Mouse (Mus musculus): Measurements from ENCODE around the gene Fosb.

Fosb gene

DNA sequence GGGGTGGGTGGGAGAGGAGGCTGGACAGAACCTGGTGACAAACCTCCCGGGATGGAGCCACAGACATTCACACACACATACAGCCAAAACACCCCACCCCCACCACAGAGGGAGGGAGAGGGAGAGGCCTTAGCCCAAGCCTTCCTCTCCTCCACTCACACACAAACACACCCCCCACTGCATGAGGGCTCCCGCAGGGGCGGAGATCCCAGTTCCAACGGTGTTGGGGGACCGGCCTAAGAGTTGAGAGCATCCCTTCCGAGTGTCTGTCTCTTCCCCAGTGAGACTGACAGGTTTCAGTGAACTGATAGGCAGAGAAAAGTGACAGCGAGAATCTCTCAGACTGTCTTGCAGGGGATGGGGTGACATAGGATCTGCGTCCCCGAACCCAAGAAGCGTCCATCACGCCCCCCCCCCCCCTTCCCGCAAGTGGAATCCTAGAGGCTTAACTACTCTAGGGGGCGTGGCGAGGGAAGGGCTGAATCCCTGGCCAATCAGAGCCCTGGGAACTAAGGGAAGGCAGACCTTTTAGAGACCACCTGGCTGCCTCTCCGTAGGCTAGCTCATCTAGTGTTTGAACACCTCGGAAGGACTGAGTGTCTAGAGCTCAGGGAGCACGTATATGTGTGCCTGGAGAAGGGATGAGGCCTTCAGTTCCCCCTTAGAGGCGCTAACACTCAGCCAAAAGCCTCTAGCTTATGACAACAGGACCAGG is 2.0 kb downstream of the Fosb start:
- peak; percentile 77 to 85 for DNase-seq (ENCODE audit: inconsistent age in 2 of 2, low spot score in 1 of 2)

DNA sequence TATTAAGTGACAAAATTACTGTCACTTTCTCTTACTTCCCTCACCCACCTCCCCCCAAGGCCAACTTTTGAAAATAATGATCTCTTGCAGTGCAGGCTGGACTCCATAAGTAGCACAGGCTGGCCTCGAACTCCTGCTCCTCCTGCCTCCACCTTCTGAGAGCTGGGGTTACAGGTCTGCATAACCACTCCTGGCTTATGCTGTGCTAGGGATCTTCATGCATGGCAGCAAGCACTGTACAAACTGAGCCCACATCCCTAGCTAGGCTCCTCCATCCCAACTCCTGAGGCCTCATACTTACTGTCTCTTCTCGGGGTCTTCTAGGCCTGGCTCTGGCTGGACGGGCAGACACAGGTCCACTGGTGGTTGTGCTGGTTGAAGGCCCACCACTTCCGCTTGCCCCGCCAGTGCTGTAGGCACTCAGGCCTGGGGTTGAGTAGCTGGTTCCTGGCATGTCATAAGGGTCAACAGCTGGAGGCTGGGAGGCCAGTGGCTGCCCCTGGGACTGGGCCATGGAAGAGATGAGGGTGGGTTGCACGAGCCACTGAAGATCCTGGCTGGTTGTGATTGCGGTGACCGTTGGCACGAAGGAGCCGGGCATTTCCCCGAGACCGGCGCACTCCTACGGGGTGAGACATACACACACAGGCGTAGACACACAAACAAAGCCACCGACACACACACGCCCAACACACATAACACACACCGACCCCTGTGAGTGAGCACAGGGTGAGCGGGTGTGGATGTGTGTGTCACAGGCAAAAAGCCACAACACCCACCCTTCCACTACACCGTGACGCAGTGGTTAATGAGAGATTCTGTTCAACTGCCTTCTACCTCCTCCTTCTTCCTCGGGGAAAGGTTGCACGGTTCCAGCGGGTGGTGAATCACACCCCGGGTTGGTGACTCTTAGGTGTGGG is 2.8 kb downstream of the Fosb start:
- peak in 1 of 2 experiments; percentile 61 for DNase-seq (ENCODE audit: inconsistent age in 2 of 2, low spot score in 1 of 2)

DNA sequence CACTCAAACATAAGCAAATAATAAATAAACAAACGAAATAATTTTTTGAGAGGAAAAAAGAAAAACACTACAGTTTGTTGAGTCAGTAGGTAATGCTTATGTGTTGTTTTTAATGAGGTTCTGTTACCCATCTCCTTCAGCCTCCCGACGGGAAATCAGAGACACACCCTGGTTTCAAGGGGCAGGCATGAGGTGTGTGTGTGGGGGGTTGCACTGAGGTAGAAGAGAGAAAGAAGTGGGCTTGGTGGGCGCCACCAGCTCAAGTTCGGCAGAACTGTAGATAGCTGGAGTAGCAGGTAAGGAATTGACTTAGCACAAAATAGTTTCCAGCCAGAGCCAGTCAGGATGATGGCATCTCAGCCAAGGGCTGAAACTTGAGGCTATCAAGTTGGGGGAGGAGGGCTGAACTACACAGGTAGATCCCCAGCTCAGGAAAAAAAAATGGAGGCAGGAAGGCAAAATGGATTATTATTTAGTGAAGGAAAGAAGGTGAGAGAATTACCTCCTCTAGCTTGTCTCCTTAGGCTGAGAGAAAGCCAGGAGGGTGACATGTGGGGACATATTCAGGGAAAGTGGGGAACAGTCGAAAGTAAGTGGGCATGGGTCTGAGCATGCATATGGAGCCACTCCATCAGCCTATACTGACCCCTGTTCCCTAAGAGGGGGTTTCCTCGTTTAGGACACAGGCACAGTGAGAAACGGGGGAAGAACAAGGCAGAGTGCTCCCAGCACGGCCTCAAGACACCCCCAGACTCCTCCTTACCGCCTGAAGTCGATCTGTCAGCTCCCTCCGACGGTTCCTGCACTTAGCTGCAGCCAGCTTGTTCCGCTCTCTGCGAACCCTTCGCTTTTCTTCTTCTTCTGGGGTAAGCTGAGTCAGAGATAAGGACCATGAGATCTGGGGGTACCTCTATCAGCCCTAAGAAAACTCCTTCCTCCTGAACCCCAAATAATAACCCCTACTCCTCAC is 3.8 kb downstream of the Fosb start:
- DNase-seq (ENCODE audit: inconsistent age in 2 of 2, low spot score in 1 of 2) = no peak

DNA sequence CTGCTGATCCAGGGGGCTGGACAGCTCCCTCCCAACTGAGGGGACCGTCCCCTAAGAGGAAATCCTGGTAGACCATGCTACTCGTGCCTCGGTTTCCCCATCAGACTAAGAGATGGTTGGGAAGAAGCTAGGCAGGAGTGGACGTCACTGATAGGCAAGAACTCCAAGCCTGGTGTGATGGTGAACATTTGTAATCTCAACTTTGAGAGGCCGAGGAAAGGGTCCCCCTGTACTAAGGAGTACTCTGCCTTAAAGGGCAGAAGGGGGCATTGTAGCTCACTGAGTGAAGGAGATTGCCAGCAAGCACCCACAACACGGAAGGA is 4.5 kb downstream of the Fosb start:
- no peak for DNase-seq (ENCODE audit: inconsistent age in 2 of 2, low spot score in 1 of 2)

DNA sequence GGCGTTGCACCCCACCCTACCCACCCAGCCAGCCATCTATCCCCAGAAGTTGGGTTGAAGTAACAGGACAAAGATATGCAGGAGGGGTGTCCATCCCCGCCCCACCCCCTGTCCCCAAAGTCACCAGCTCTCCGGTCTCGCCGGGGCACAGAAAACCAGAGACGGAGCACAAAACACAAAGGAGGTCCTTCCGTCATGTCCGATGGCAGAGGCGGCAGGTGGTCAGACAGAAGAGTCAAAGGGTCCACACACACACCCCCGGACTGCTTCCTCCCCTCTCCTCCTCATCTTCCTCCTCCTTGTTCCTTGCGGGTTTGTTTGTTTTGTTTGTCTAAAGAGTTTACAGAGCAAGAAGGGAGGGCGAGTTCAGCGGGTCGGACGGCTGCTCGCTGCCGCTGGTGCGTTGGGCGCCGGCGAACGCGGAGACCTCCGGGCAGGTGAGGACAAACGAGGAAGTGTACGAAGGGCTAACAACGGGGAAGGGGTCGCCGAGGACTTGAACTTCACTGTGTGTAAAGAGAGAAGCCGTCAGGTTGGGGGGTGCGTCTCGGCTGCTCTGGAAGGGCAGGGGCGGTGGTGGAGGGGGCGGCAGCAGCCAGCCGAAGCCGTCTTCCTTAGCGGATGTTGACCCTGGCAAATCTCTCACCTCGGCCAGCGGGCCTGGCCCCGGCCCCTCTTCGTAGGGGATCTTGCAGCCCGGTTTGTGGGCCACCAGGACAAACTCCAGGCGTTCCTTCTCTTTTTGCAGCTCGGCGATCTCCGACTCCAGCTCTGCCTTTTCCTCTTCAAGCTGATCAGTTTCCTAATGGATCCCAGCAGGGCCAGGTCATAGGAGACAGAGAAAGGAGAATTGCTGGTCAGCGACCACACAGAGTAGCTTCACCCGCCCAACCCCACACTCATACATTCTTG is 5.1 kb downstream of the Fosb start:
- peak in 1 of 2 experiments; percentile 34 for DNase-seq (ENCODE audit: inconsistent age in 2 of 2, low spot score in 1 of 2)

DNA sequence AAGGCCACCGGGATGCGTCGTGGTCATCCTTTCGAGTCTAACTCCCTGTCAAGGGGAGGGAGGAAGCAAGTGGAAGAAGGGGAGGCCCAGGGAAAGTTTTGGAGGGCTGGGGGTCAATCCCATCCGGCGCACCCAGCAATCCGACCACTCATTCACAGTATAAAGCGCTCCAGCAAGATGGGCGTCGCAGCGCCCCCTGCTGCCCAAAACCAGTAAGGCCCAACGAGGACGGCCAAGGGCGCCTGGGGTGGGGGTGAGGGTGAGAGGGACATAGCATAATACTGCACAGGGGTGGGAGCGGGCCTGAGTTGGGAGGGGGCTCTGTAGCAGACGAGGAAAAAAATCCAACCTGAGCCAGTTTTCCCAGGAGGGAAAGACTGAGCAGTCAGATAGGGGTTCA is 6.1 kb downstream of the Fosb start:
- peak; percentile 75 to 90 for DNase-seq (ENCODE audit: inconsistent age in 2 of 2, low spot score in 1 of 2)

DNA sequence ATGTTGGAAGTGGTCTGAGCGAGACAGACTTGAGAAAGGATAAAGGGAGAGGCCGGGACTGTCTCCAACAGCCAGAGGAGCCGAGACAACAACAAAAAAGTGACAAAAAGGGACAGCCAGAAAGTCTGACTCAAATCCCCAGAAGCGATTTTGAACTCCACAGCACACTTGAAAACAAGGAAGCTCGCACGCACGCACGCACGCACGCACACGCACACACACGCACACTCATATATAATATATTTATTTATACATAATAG is 6.9 kb downstream of the Fosb start:
- DNase-seq (ENCODE audit: inconsistent age in 2 of 2, low spot score in 1 of 2) = no peak

DNA sequence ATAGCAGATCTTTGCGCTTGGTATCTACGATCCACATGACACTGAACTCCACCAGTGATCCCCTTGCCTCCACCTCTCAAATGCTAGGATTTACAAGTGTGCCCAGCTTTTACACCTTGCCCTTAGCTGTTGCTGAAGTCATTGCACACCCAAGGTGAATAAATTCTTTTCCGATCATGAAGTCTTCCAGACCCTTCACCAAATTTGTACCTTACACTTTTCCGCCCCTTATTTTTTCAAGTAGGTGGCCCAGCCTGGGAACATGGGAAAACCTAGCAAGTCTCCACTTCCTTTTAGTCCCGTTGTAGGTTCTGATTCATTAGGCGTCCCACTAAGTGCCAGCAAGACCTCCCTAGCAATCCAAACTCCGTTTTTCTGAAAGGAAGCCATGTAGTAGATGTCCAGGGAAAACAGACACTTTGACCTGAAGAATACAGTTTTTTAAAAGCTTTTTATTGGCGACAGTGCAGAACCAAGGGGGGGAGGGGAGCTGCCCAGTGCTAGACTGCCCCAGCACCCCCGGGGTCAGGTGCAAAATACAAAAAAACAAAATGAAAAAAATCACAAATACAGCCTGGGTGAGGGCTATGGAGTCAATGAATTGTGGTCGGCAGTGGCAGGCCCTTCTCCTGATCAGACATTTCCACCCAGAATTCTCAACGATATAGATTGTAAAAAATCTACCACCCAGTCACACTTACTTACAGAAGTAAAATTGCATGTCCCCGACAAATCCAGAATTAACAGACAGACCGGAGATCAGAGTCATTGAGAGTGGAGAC is 7.4 kb downstream of the Fosb start:
- DNase-seq (ENCODE audit: inconsistent age in 2 of 2, low spot score in 1 of 2) = no peak

DNA sequence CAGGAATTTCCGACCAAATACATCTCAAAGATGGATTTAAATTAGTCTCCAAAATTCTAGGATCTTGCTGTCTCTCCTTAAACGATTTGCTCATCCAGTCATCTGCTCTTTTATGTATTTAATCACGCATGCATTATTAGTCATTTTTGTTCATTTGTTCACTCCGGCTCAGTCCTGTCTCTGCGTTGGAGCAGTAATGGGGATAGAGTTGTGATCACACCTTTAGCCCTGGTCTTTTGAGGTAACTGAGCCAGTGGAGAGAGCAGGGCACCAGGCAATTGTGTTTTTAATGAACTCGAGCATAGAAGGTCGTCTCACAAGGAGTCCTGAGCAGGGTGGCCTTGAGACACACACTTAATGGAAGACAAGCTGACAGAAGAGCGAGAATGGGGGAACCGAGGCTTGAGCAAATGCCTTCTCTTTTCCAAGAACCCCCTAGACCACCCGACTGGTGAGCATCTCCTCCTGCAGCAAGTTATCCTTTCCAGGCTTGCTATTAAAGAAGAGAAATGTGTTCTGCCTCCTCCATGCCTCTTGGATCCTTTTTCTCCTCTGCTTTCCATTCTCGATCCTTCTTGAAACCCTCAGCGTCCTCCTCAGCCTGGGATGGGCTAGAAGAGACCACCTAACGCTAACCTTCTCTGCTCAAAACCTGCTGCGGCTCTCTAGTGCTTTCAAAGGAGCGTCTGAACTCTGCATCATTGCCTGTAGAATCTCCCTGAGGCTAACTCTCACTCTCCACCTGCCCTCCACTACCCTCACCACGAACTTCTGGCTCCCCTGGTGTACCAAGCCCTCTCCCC is 8.2 kb downstream of the Fosb start:
- DNase-seq (ENCODE audit: inconsistent age in 2 of 2, low spot score in 1 of 2) = peak in 1 of 2 experiments; percentile 39

DNA sequence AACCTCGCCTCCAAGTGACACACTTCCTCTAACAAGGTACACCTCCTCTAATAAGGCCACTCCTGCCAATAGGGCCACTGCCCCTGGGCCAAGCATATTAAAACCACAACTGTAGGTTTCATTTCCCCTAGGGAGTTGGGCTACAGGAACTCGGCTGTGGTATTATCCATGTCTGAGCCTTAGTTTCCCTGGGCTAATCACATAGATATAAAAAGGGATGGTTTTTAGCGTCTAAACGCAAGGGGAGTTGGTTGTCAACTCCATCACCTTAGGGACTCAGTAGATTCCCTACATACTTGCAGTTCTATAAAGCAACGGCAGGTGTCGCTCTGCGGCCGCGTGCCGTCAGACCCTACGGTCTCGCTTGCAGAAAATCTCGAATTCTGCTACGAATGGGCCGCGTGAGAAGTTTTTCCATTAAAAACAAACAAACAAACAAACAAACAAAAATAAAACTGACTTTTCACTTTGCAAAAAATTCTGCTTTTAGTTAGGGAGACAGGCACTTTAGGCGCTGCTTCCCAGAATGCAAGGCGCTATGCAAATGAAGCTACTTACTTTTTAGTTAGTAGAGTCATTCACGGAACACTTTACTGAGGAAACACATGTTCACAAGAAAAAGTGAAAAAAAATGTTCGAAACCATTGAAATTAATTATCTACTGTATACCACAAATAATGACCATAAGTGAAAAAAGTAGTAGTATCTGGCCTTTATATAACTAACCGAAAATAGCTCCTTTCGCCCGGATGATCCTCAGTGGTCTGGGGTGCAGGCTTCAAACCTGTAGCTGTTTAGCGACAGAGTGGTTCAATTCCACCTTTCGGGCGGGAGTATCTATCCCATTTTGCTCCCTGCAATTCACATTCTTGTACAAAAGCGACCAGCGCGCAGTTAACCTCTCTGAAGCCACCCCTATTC is 9.1 kb downstream of the Fosb start:
- peak; percentile 75 to 93 for DNase-seq (ENCODE audit: inconsistent age in 2 of 2, low spot score in 1 of 2)

DNA sequence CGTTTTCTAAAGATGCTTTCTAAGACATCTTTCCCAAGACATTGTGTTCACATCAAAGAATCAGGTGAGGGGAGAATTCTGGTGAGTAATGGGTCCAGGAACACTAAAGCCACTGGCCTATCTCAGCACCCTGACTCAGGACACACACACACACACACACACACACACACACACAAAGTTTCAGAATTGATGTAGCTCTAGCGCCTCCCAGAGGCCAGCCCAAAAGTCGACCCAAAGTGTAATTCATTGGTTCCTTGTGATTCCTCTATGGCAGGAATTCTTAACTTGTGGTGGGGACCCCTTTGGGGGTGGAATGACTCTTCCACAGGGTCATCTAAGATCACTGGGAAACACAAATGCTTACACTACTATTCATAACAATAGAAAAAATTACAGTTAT is 10.7 kb downstream of the Fosb start:
- DNase-seq (ENCODE audit: inconsistent age in 2 of 2, low spot score in 1 of 2) = peak in 1 of 2 experiments; percentile 81

DNA sequence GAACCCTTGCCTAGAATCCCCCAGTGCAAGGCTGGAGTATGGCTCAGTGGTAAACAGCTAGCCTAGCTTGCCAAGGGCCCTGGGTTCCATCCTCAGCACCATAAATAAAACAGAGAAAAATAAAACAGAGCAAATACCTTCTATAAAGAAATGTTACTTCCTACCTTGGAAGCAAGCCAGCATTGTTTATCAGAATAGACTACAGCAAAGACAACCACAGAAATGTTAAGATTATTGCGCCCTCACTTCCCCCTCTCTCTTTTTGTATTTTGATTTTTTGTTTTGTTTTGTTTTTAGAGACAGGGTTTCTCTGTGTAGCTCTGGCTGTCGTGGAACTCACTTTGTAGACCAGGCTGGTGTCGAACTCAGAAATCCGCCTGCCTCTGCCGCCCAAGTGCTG is 12.1 kb downstream of the Fosb start:
- DNase-seq (ENCODE audit: inconsistent age in 2 of 2, low spot score in 1 of 2) = no peak

DNA sequence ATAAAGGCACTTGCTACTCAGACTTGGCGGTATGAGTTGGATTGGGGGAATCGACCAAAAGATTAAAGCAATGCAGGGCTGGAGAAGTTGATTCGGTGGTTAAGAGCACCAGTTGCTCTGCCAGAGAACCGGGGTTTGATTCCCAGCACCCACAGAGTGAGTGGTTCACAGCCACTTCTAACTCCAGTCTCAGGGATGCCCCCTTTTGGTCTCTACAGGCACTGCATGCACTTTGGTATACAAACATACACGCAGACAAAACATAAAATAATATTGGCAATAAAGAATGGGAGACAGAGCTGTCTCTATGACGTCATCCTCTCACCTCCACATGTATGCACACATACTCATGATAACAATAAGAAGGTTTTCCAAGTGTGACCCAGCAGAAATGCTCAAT is 12.8 kb downstream of the Fosb start:
- DNase-seq (ENCODE audit: inconsistent age in 2 of 2, low spot score in 1 of 2) = no peak

DNA sequence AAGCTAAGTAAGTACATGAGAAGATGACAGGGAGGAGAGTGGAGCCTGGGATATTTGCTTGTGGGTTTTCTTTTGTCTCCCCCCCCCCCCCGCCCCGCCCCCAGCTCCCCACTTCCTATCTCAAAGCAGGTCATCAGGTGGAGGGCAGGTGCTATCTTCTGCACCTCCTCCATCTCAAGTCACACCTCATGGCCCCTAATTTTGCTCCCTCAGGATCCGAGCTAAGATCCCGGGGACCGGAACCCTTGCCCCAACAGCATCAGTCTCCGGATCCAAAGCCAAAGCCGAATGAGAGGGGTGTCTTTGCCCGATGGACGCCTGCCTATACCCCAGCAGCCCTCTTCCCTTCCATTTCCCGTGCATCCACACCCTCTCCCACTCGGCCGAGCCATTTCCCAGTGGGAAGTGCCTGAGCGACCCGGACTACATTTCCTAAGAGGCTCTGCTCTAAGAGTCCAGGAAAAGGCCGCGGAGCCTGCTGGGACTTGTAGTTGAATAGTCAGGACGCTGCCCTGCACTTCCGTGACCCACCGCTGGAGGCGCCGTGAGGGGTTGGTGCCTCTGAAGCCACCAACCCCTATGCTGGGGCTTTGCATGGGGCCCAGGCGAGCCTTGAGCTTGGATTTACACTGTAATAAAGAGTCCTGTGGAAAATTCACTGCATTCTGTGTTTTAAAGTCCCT is 14.2 kb downstream of the Fosb start:
- peak; percentile 94 to 99 for DNase-seq (ENCODE audit: inconsistent age in 2 of 2, low spot score in 1 of 2)

DNA sequence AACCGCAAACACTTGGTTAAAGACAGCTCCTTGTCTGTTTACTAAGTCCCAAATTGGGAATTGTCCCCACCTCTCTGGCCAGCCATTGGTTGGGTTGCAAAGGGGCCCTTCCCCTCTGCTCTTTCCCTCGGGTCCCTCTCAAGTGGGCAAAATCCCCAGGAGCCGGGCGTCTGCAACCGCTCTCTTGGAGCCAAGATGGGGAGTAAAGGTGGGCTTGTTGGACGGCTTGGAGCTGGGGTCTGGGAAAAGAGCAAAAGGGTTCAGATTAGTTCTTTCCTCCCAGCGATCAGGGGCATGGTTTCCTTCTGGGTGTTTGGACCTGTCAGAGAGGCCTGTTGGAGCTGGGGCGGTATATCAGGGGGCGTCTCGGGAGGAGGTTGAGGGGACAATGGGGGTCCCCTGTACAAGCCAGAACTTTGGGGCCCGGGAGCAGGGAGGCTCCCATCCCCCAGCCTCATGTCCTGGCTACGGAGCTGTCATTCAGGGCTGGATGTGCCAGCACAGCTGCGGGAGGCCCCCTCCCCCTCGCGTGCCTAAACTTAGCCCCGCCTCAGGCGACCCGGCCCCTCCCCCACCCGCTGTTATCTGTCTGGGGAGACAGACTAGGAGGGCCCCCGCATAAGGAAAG is 18.8 kb downstream of the Fosb start:
- peak in 1 of 2 experiments; percentile 61 for DNase-seq (ENCODE audit: inconsistent age in 2 of 2, low spot score in 1 of 2)

DNA sequence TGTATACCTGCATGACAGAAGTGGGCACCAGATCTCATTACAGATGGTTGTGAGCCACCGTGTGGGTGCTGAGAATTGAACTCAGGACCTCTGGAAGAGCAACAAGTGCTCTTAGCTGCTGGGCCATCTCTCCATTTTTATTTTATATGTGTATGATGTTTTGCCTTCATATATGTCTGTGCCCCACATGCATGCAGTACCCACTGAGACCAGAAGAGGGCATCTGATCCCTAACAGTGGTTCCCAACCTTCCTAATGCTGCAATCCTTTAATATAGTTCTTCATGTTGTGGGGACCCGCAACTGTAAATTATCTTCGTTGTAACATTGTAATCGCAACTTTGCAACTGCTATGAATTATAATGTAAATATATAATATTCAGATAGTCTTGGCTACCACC is 25.1 kb downstream of the Fosb start:
- peak in 1 of 2 experiments; percentile 79 for DNase-seq (ENCODE audit: inconsistent age in 2 of 2, low spot score in 1 of 2)

DNA sequence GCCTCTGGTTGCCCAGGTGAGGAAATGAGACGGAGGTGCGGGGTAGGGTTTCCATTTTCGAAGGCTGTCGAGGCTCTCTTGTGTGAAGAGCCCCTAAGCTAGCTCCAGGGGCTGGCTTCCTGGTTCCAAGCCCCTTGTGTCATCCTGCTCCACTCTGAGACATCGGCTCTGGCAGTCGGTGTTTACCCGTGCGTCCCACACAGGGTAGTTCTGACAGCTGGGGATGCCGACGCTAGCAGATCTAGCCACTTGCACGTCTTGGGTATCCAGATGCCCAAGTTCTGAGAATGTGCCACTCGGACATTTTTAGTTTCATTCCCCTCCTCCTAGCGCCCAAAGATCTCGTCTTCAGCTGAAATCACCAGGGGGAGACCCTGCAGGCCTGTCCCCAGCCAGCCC is 26.4 kb downstream of the Fosb start:
- no peak for DNase-seq (ENCODE audit: inconsistent age in 2 of 2, low spot score in 1 of 2)
